Comparison of ENCODE assay signal across 19 mouse cellular contexts in genomic region chr7:99826096-99826495, GRCm38 (mm10). TPM values are rescaled to one million over a fixed set of nuclear protein-coding genes. Genes with fewer than 3 reads are reported as not detected.
A peak's percentile ranks its signal among the peaks of the same experiment; 100 is the strongest.
DNase-seq lines count a peak whose midpoint lies in the region; ATAC-seq lines count a peak whose summit lies in the region.
"Had no signal": no experiment of that assay in that cellular context is flagged by ENCODE, and none has a peak within 500 bp of the region (broad histone marks: within the 10 kb centered on the region; RNA-seq: fewer than 3 reads in every experiment).

No protein-coding gene starts in this region.

- H3K9me3 ChIP-seq in heart, embryonic 11.5 days (replicated peaks; ENCODE audit: control insufficient read depth, low read length), result no peaks in the 10 kb centered on the region
- H3K9me3 ChIP-seq in limb, embryonic 15.5 days, result no peaks in the 10 kb centered on the region
- H3K9me3 ChIP-seq in limb, embryonic 10.5 days (replicated peaks), result no peaks in the 10 kb centered on the region
- no peaks in the 10 kb centered on the region for H3K9me3 ChIP-seq in liver, embryonic 16.5 days (replicated peaks; ENCODE audit: control insufficient read depth, low read length)
- H3K9me3 ChIP-seq: forebrain, embryonic 15.5 days; limb, embryonic 13.5 days; midbrain, embryonic 13.5 days had no signal

- H3K27me3 ChIP-seq in heart, embryonic 11.5 days (ENCODE audit: control insufficient read depth, insufficient read depth, low read length), result no peaks in the 10 kb centered on the region; the same call in 1 of the 2 replicates
- no peaks in the 10 kb centered on the region for H3K27me3 ChIP-seq in limb, embryonic 15.5 days
- H3K27me3 ChIP-seq in limb, embryonic 10.5 days (ENCODE audit: low read depth, poor library complexity, severe bottlenecking), result no peaks in the 10 kb centered on the region
- H3K27me3 ChIP-seq in liver, embryonic 16.5 days (ENCODE audit: control insufficient read depth, insufficient read depth, low read depth, low read length), result no peaks in the 10 kb centered on the region
- H3K27me3 ChIP-seq: forebrain, embryonic 15.5 days; limb, embryonic 13.5 days; midbrain, embryonic 13.5 days had no signal

- DNase-seq in heart, adult 9 months (ENCODE audit: low spot score in 2 of 2), result no peak
- DNase-seq in limb, embryonic 10.5 days (ENCODE audit: low spot score), result no peak
- DNase-seq in Muller cell, postnatal 12 days (ENCODE audit: inconsistent ontology term), result peak; percentile 10
- no peak for DNase-seq in layer of hippocampus, adult 11-12 months (ENCODE audit: low spot score)
- DNase-seq in adrenal gland, adult (ENCODE audit: inconsistent age in 2 of 2, low spot score in 1 of 2), result no peak
- DNase-seq: adrenal gland, adult 8-10 months; B cell, adult 2 months; cerebellum, adult 8-10 months; embryo, embryonic 11 days; retina, postnatal 1 day; thymus, postnatal 36 days had no signal

- peak overlapping the region; percentile 4; the same call in 1 of the 2 replicates for H3K4me3 ChIP-seq in heart, embryonic 11.5 days (ENCODE audit: low read depth, low read length)
- no peak overlapping the region for H3K4me3 ChIP-seq in limb, embryonic 15.5 days
- H3K4me3 ChIP-seq in limb, embryonic 10.5 days, result no peak overlapping the region
- peak overlapping the region; percentile 59 for H3K4me3 ChIP-seq in liver, embryonic 16.5 days (ENCODE audit: low read depth, low read length)
- H3K4me3 ChIP-seq: forebrain, embryonic 15.5 days; layer of hippocampus, adult 2 months; limb, embryonic 13.5 days; midbrain, embryonic 13.5 days; myocyte had no signal

- H3K4me1 ChIP-seq in heart, embryonic 11.5 days (ENCODE audit: control insufficient read depth, insufficient read depth, low read length), result peaks cover 28% of the 10 kb centered on the region
- H3K4me1 ChIP-seq in limb, embryonic 15.5 days, result 0 out of 2 replicates have a peak, but pooled peaks cover 4% of the 10 kb centered on the region
- H3K4me1 ChIP-seq in limb, embryonic 10.5 days, result peaks cover 10% of the 10 kb centered on the region
- H3K4me1 ChIP-seq in liver, embryonic 16.5 days (ENCODE audit: control insufficient read depth, low read depth, low read length), result peaks cover 50% of the 10 kb centered on the region

- 55% methylated on average over 6 of the region's 6 CpGs for WGBS in heart, embryonic 11.5 days (ENCODE audit: insufficient replicate concordance)
- 55% methylated on average over 6 of the region's 6 CpGs for WGBS in limb, embryonic 15.5 days
- WGBS in limb, embryonic 10.5 days, result 74% methylated on average over 6 of the region's 6 CpGs
- WGBS in liver, embryonic 16.5 days (ENCODE audit: insufficient replicate concordance), result 63% methylated on average over 6 of the region's 6 CpGs

- H3K27ac ChIP-seq in heart, embryonic 11.5 days (ENCODE audit: low read depth, low read length), result no peak overlapping the region
- H3K27ac ChIP-seq in limb, embryonic 15.5 days, result 0 out of 2 replicates have a peak overlapping the region, but pooled peaks have one; percentile 27
- no peak overlapping the region for H3K27ac ChIP-seq in limb, embryonic 10.5 days
- peak overlapping the region; percentile 96; the same call in 1 of the 2 replicates for H3K27ac ChIP-seq in liver, embryonic 16.5 days (ENCODE audit: low read length)
- H3K27ac ChIP-seq: forebrain, embryonic 15.5 days; layer of hippocampus, adult 2 months; limb, embryonic 13.5 days; midbrain, embryonic 13.5 days had no signal

- ATAC-seq in heart, embryonic 11.5 days (replicated peaks; ENCODE audit: insufficient number of reproducible peaks, low FRiP score, low TSS enrichment), result no peak
- ATAC-seq in limb, embryonic 15.5 days (ENCODE audit: insufficient number of reproducible peaks, low FRiP score, low TSS enrichment, low read depth), result no peak
- no peak for ATAC-seq in liver, embryonic 16.5 days (ENCODE audit: low read depth)
- ATAC-seq: forebrain, embryonic 15.5 days; midbrain, embryonic 13.5 days had no signal

- no peaks in the 10 kb centered on the region for H3K36me3 ChIP-seq in heart, embryonic 11.5 days (ENCODE audit: control insufficient read depth, insufficient read depth, low read length)
- no peaks in the 10 kb centered on the region for H3K36me3 ChIP-seq in limb, embryonic 15.5 days
- no peaks in the 10 kb centered on the region for H3K36me3 ChIP-seq in limb, embryonic 10.5 days
- H3K36me3 ChIP-seq in liver, embryonic 16.5 days (ENCODE audit: control insufficient read depth, insufficient read depth), result peaks cover 5% of the 10 kb centered on the region
- H3K36me3 ChIP-seq: forebrain, embryonic 15.5 days; midbrain, embryonic 13.5 days had no signal

- H3K9ac ChIP-seq in heart, embryonic 11.5 days (ENCODE audit: low read depth, low read length), result peak overlapping the region; percentile 52; the same call in 1 of the 2 replicates
- no peak overlapping the region for H3K9ac ChIP-seq in limb, embryonic 15.5 days
- H3K9ac ChIP-seq in liver, embryonic 16.5 days (ENCODE audit: low read depth, low read length), result peak overlapping the region; percentile 29; the same call in 1 of the 2 replicates
- H3K9ac ChIP-seq: forebrain, embryonic 15.5 days; limb, embryonic 13.5 days; midbrain, embryonic 13.5 days had no signal

- H3K4me2 ChIP-seq in heart, embryonic 11.5 days, result peak overlapping the region; percentile 53
- no peak overlapping the region for H3K4me2 ChIP-seq in limb, embryonic 15.5 days
- peak overlapping the region; percentile 77 for H3K4me2 ChIP-seq in liver, embryonic 16.5 days (ENCODE audit: low read depth, low read length)
- H3K4me2 ChIP-seq: forebrain, embryonic 15.5 days; limb, embryonic 13.5 days; midbrain, embryonic 13.5 days had no signal

RNA-seq across cellular contexts. Expression of gene Neu3, which starts 2.1 kb away (rescaled TPM):
- 2.9 and 3.2 TPM in 2 replicates for polyA plus RNA-seq in heart, embryonic 11.5 days (2014; fragmentation: Nextera tagmentation; extraction: Ambion mirVana)
- 5.0 and 5.1 TPM in 2 replicates for polyA plus RNA-seq in limb, embryonic 15.5 days (2015; fragmentation: Nextera tagmentation; extraction: Ambion mirVana)
- polyA plus RNA-seq in limb, embryonic 10.5 days (2016; fragmentation: Nextera tagmentation; extraction: Ambion mirVana), result 1.1 and 2.2 TPM in 2 replicates
- polyA plus RNA-seq in liver, embryonic 16.5 days (2015; fragmentation: Nextera tagmentation; extraction: Ambion mirVana), result 5.1 and 5.2 TPM in 2 replicates

RNA-seq across cellular contexts. Expression of gene Xrra1, which starts 32.8 kb away (rescaled TPM):
- polyA plus RNA-seq in heart, embryonic 11.5 days (2014; fragmentation: Nextera tagmentation; extraction: Ambion mirVana), result 0.23 and 0.49 TPM in 2 replicates
- polyA plus RNA-seq in limb, embryonic 15.5 days (2015; fragmentation: Nextera tagmentation; extraction: Ambion mirVana), result 0.19 and 0.57 TPM in 2 replicates
- polyA plus RNA-seq in limb, embryonic 10.5 days (2016; fragmentation: Nextera tagmentation; extraction: Ambion mirVana), result 0.31 and 0.35 TPM in 2 replicates
- polyA plus RNA-seq in liver, embryonic 16.5 days (2015; fragmentation: Nextera tagmentation; extraction: Ambion mirVana), result not detected in 2 replicates

RNA-seq across cellular contexts. Expression of gene Spcs2, which starts 37.2 kb away (rescaled TPM):
- polyA plus RNA-seq in heart, embryonic 11.5 days (2014; fragmentation: Nextera tagmentation; extraction: Ambion mirVana), result 208 and 229 TPM in 2 replicates
- 338 and 353 TPM in 2 replicates for polyA plus RNA-seq in limb, embryonic 15.5 days (2015; fragmentation: Nextera tagmentation; extraction: Ambion mirVana)
- 348 and 375 TPM in 2 replicates for polyA plus RNA-seq in limb, embryonic 10.5 days (2016; fragmentation: Nextera tagmentation; extraction: Ambion mirVana)
- 189 and 192 TPM in 2 replicates for polyA plus RNA-seq in liver, embryonic 16.5 days (2015; fragmentation: Nextera tagmentation; extraction: Ambion mirVana)

Comparison
In these comparisons a context has a peak if more than half of its experiments do, and no peak if none do; other contexts are left out.
1. H3K27ac ChIP-seq: peak in limb, embryonic 15.5 days (single experiment) and liver, embryonic 16.5 days (single experiment); none in heart, embryonic 11.5 days (single experiment) and limb, embryonic 10.5 days (single experiment).
2. H3K4me3 ChIP-seq: peak in heart, embryonic 11.5 days (single experiment) and liver, embryonic 16.5 days (single experiment); none in limb, embryonic 15.5 days (single experiment) and limb, embryonic 10.5 days (single experiment).